Mouse (Mus musculus): Measurements from ENCODE around the gene Rps12.
"Not testable (repeated sequence)": the region's sequence is repeated elsewhere in the genome, so short reads cannot be mapped to it uniquely, and the experiment has no call there.

Gene Rps12

GRCm38 (mm10) chr10:23787062-23787821 lies at the start of gene Rps12:
TSS of gene Rps12 (minus strand) at chr10:23787275.
- DNase-seq = peak; percentile 99 to 100

- DNase-seq = no peak
Measured at GRCm38 (mm10) chr10:23836003-23836964, 49.2 kb upstream of the Rps12 start.

GRCm38 (mm10) chr10:23826516-23826915 lies 39.4 kb upstream of the Rps12 start:
- DNase-seq = no peak

GRCm38 (mm10) chr10:23816241-23816640 lies 29.2 kb upstream of the Rps12 start:
- no peak for DNase-seq

GRCm38 (mm10) chr10:23815168-23815567 lies 28.1 kb upstream of the Rps12 start:
- peak; percentile 78 to 86 for DNase-seq

GRCm38 (mm10) chr10:23812852-23813766 lies 26.0 kb upstream of the Rps12 start:
- DNase-seq = no peak

- no peak for DNase-seq
Measured at GRCm38 (mm10) chr10:23812438-23812759, 25.3 kb upstream of the Rps12 start.

- DNase-seq = peak; percentile 60 to 85
Measured at GRCm38 (mm10) chr10:23811635-23812437, 24.8 kb upstream of the Rps12 start.

- no peak for DNase-seq
Measured at GRCm38 (mm10) chr10:23806201-23806600, 19.1 kb upstream of the Rps12 start.

- DNase-seq = no peak
Measured at GRCm38 (mm10) chr10:23804665-23805064, 17.6 kb upstream of the Rps12 start.

GRCm38 (mm10) chr10:23802911-23803310 lies 15.8 kb upstream of the Rps12 start:
- DNase-seq = no peak

GRCm38 (mm10) chr10:23799933-23800332 lies 12.9 kb upstream of the Rps12 start:
- DNase-seq = no peak

GRCm38 (mm10) chr10:23798142-23798541 lies 11.1 kb upstream of the Rps12 start:
- DNase-seq = no peak

- DNase-seq = no peak
Measured at GRCm38 (mm10) chr10:23797606-23798005, 10.5 kb upstream of the Rps12 start.

GRCm38 (mm10) chr10:23796551-23797503 lies 9.8 kb upstream of the Rps12 start, which contains the start of gene Slc18b1:
TSS of gene Slc18b1 (plus strand) at chr10:23796986.
- peak; percentile 66 for DNase-seq

- DNase-seq = no peak
Measured at GRCm38 (mm10) chr10:23795871-23796520, 8.9 kb upstream of the Rps12 start.

- no peak for DNase-seq
Measured at GRCm38 (mm10) chr10:23788056-23788600, 1.1 kb upstream of the Rps12 start.

GRCm38 (mm10) chr10:23786631-23787038 lies 440 bp downstream of the Rps12 start:
- not testable (repeated sequence) for DNase-seq

- no peak for DNase-seq
Measured at GRCm38 (mm10) chr10:23786040-23786439, 1.0 kb downstream of the Rps12 start.

- not testable (repeated sequence) for DNase-seq
Measured at GRCm38 (mm10) chr10:23785599-23785998, 1.5 kb downstream of the Rps12 start.

All from cerebellum, postnatal 25 days (tissue).